Mouse (Mus musculus) liver, postnatal 0 days (tissue): ENCODE results near the gene Ucma. TPM values are rescaled to one million over a fixed set of nuclear protein-coding genes. Genes with fewer than 3 reads are reported as not detected.

Experiments
- ATAC-seq: fragments of 200-750 bp; cut with Nextera tagmentation; 2 replicates; pipeline ENCODE4 v1.8.0; 2017; ENCODE audit warnings: mild to moderate bottlenecking, moderate library complexity
- DNase-seq: peaks from one replicate; pipeline ENCODE4 v3.0.0-alpha.2; 2016
- H3K27ac ChIP-seq: fragments of 300-500 bp; sonication (generic); 2 replicates; pipeline ENCODE4 v1.5.1; 2014; ENCODE audit warnings: antibody characterized with exemption, moderate library complexity, mild to moderate bottlenecking, low read depth
- H3K27me3 ChIP-seq: fragments of 300-500 bp; sonication (generic); 2 replicates; pipeline ENCODE4 v1.6.1; 2014; ENCODE audit warnings: low read length, control low read depth, mixed read lengths; ENCODE audit not compliant: insufficient read depth
- H3K36me3 ChIP-seq: fragments of 300-500 bp; sonication (generic); replicated peaks from 2 replicates; pipeline ENCODE4 v1.6.1; 2014; ENCODE audit warnings: mild to moderate bottlenecking, control low read depth, low read length, moderate library complexity, mixed read lengths; ENCODE audit not compliant: insufficient read depth
- H3K4me1 ChIP-seq: fragments of 300-500 bp; sonication (generic); 2 replicates; pipeline ENCODE4 v1.6.1; 2014; ENCODE audit warnings: antibody characterized with exemption, mild to moderate bottlenecking, control low read depth; ENCODE audit not compliant: insufficient read depth
- H3K4me2 ChIP-seq: fragments of 300-500 bp; sonication (generic); 2 replicates; pipeline ENCODE4 v1.6.1; 2014; ENCODE audit warnings: low read depth, mild to moderate bottlenecking, low read length, moderate library complexity, mixed read lengths
- H3K4me3 ChIP-seq: fragments of 300-500 bp; sonication (generic); 2 replicates; pipeline ENCODE4 v1.5.1; 2014; ENCODE audit warnings: low read depth, low read length
- H3K9ac ChIP-seq: fragments of 300-500 bp; sonication (generic); replicated peaks from 2 replicates; pipeline ENCODE4 v1.6.1; 2014; ENCODE audit warnings: mild to moderate bottlenecking, moderate library complexity
- H3K9me3 ChIP-seq: fragments of 300-500 bp; sonication (generic); 2 replicates; pipeline ENCODE4 v1.6.1; 2016; ENCODE audit warnings: mild to moderate bottlenecking, control low read depth, low read length, mixed read lengths
- CTCF ChIP-seq: sonication (generic); IDR thresholded peaks from 2 replicates; pipeline ENCODE4 v1.5.1; 2016; ENCODE audit warnings: antibody characterized with exemption, low read depth
- EP300 ChIP-seq: IDR thresholded peaks from 2 replicates; pipeline ENCODE4 v1.6.1; 2016; ENCODE audit warnings: antibody characterized with exemption, low read depth, mild to moderate bottlenecking
- WGBS: fragments of 180-500 bp; shearing (Covaris S2); extraction: QIAGEN DNeasy Blood & Tissue Kit; methylation state at CpG from one replicate; pipeline ENCODE4 v1.1.7; 2014; ENCODE audit not compliant: insufficient replicate concordance; 5-methylcytosine and 5-hydroxymethylcytosine counted together
- polyA plus RNA-seq: library from polyadenylated mRNA; unstranded; fragments of >200 nt; fragmentation: Nextera tagmentation; extraction: Ambion mirVana; gene quantifications from 2 replicates; pipeline ENCODE4 v1.2.1, GENCODE M21; 2015

Ucma gene
- polyA plus RNA-seq, 1 experiment from 2014 or later, result not detected

- ATAC-seq, result no peak
- WGBS, result 77% methylated on average over 14 of the region's 14 CpGs
Observed at GRCm38 (mm10) chr2:5023699-5024399, 47.9 kb downstream of the Ucma start.

GRCm38 (mm10) chr2:5025162-5025733 is 49.3 kb downstream of the Ucma start:
- Histone ChIP-seq H3K9me3 (no peaks in the 10 kb centered on the region), H3K4me3 (no peak overlapping the region), H3K9ac (no peak overlapping the region), H3K27me3 (no peaks in the 10 kb centered on the region), H3K4me2 (no peak overlapping the region), H3K4me1 (no peaks in the 10 kb centered on the region), H3K27ac (no peak overlapping the region), H3K36me3 (peaks cover 73% of the 10 kb centered on the region)
- ATAC-seq (no peak), DNase-seq (no peak)
- WGBS, result 50% methylated on average over 3 of the region's 4 CpGs
- TF ChIP-seq CTCF, result peak; percentile 72
- no peak for TF ChIP-seq EP300

More at GRCm38 (mm10) chr2:5023699-5024399, 47.9 kb downstream of the Ucma start:
- Histone ChIP-seq H3K9ac (no peak overlapping the region), H3K36me3 (peaks cover 66% of the 10 kb centered on the region), H3K4me3 (no peak overlapping the region), H3K27me3 (no peaks in the 10 kb centered on the region), H3K9me3 (no peaks in the 10 kb centered on the region), H3K4me1 (no peaks in the 10 kb centered on the region), H3K27ac (no peak overlapping the region), H3K4me2 (no peak overlapping the region)
- TF ChIP-seq EP300 (no peak), CTCF (no peak)
- no peak for DNase-seq

- no peaks in the 10 kb centered on the region for H3K27me3 ChIP-seq
- DNase-seq (no peak), ATAC-seq (no peak)
- H3K4me3 ChIP-seq, result no peak overlapping the region
- no peak overlapping the region for H3K4me2 ChIP-seq
- no peak for TF ChIP-seq EP300
- no peak for TF ChIP-seq CTCF
- 83% methylated on average over 6 of the region's 6 CpGs for WGBS
- no peaks in the 10 kb centered on the region for H3K4me1 ChIP-seq
- H3K9me3 ChIP-seq, result no peaks in the 10 kb centered on the region
- peaks cover 73% of the 10 kb centered on the region for H3K36me3 ChIP-seq
- no peak overlapping the region for H3K27ac ChIP-seq
- H3K9ac ChIP-seq, result no peak overlapping the region
Observed at GRCm38 (mm10) chr2:5027057-5027456, 51.1 kb downstream of the Ucma start.

- Histone ChIP-seq H3K4me1 (no peaks in the 10 kb centered on the region), H3K27ac (no peak overlapping the region), H3K27me3 (no peaks in the 10 kb centered on the region), H3K4me3 (no peak overlapping the region), H3K9me3 (no peaks in the 10 kb centered on the region), H3K4me2 (no peak overlapping the region), H3K9ac (no peak overlapping the region), H3K36me3 (peaks cover 76% of the 10 kb centered on the region)
- ATAC-seq (no peak), DNase-seq (no peak)
- TF ChIP-seq CTCF (no peak), EP300 (no peak)
- WGBS, result 95% methylated on average over 7 of the region's 7 CpGs
Observed at GRCm38 (mm10) chr2:5028047-5028446, 52.1 kb downstream of the Ucma start.

GRCm38 (mm10) chr2:5029808-5030207 is 53.9 kb downstream of the Ucma start:
- ATAC-seq, result no peak
- 90% methylated on average over 4 of the region's 4 CpGs for WGBS
- peaks cover 75% of the 10 kb centered on the region for H3K36me3 ChIP-seq
- TF ChIP-seq CTCF, result no peak
- no peak for TF ChIP-seq EP300
- H3K4me1 ChIP-seq, result peaks cover 7% of the 10 kb centered on the region
- H3K27me3 ChIP-seq, result no peaks in the 10 kb centered on the region
- no peak for DNase-seq
- H3K4me3 ChIP-seq, result no peak overlapping the region
- H3K9ac ChIP-seq, result no peak overlapping the region
- H3K27ac ChIP-seq, result no peak overlapping the region
- H3K4me2 ChIP-seq, result no peak overlapping the region
- no peaks in the 10 kb centered on the region for H3K9me3 ChIP-seq

GRCm38 (mm10) chr2:5031215-5031614 is 55.3 kb downstream of the Ucma start:
- 88% methylated on average over 7 of the region's 7 CpGs for WGBS
- H3K4me1 ChIP-seq, result peaks cover 7% of the 10 kb centered on the region
- H3K27ac ChIP-seq, result no peak overlapping the region
- H3K27me3 ChIP-seq, result no peaks in the 10 kb centered on the region
- no peak overlapping the region for H3K9ac ChIP-seq
- TF ChIP-seq EP300, result no peak
- no peak for TF ChIP-seq CTCF
- ATAC-seq, result no peak
- no peak for DNase-seq
- H3K9me3 ChIP-seq, result no peaks in the 10 kb centered on the region
- H3K4me2 ChIP-seq, result no peak overlapping the region
- H3K4me3 ChIP-seq, result no peak overlapping the region
- H3K36me3 ChIP-seq, result peaks cover 73% of the 10 kb centered on the region
